Mouse (Mus musculus): ENCODE data around the gene Plekhd1.

Plekhd1 gene

DNA sequence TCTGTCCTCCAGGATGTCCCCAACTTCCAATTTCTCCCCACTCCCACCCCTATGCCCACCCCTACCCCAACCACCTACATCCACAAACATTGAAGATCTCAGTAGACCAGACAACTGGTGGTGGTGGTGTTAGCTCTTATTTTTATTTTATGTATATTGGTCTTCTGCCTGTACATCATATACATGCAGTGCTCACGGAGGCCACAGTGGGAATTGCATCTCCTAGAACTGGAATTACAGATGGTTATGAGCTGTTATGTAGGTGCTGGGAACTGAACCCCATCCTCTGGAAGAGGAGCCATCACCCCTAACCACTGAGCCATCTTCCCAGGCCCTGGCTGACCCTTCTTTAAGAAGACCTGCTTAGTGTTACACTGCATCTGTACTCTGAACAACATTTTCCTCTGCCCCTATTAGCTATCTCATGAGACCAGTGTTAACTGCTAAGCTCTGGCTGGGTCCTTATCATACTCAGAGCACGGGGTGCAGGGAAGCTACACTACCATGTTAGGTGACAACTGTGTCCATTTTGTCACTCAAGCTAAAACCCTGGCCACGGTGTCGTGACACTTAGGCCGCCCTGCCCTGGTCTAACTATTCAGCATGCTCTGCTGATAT, 6.2 kb downstream of the Plekhd1 start:
- DNase-seq (ENCODE audit: low read depth, low spot score): no peak

DNA sequence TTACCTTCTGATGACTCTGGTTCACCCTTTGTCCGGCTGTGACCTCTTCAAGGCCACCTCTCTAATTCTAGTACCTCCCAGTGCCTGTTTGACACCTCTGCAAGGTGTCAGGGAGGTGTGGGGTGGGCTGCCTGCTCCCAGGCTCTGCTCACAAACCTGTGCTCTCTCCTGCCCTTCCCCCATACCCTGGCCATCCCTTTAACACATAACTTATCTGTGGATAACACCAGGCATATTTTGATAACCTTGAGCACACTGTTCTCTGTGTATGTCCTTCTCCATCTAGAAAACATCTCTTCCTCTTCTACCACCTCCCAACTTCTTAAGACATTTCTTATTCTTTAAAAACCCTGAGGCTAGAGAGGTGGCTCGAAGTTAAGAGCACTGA, 6.7 kb downstream of the Plekhd1 start:
- DNase-seq (ENCODE audit: low read depth, low spot score): no peak

DNA sequence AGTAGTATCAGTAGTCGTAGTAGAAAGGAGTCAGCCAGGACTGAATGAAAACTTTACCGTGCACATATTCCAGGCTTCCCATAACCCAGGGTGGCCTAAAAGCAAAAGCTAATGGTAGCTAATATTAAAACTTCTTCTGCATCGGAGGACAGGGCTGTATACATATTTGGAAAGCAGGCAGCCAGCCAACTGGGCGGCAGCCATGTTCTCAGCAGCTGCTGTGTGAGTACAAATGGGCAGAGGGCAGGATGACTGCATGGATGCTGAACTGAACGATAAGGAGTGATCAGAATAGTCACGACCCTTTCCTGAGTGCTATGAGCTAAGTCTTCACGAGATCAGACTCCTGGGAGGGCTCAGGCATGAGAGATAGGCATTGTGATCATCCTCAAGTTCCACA, 8.9 kb downstream of the Plekhd1 start:
- no peak for DNase-seq (ENCODE audit: low read depth, low spot score)

DNA sequence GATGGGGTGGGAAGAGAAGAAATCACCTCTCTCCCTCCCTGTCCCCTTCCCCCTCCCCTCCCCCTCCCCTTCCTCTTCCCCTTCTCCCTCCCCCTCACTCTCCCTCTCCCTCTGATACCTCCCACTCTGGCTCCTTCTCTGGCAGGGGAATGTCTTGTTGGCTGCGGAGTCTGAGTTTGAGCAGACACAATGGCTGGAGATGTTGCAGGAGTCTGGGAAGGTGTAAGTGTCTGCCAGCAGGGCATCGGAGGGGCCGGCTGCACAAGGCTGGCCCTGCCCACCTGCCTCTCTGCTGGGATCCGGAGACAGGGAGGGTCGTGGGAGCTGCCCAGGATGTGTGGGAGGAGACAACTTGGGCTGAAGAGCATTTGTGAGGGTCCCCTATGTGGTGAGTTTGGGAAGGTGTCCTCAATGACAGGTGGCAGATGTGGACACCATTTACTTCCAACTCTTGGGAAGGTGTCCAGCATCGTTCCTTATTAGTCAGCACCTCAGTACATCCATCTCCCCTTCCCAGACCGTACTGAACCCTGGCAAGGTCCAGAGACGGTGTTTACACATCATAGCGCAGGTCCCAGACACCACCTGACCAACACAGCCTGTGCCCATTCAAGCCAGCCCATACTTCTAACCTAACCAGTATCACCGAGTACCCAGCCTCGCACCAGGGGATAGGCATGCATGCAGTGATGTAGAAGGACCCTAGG, 14.0 kb downstream of the Plekhd1 start:
- DNase-seq (ENCODE audit: low read depth, low spot score): no peak

DNA sequence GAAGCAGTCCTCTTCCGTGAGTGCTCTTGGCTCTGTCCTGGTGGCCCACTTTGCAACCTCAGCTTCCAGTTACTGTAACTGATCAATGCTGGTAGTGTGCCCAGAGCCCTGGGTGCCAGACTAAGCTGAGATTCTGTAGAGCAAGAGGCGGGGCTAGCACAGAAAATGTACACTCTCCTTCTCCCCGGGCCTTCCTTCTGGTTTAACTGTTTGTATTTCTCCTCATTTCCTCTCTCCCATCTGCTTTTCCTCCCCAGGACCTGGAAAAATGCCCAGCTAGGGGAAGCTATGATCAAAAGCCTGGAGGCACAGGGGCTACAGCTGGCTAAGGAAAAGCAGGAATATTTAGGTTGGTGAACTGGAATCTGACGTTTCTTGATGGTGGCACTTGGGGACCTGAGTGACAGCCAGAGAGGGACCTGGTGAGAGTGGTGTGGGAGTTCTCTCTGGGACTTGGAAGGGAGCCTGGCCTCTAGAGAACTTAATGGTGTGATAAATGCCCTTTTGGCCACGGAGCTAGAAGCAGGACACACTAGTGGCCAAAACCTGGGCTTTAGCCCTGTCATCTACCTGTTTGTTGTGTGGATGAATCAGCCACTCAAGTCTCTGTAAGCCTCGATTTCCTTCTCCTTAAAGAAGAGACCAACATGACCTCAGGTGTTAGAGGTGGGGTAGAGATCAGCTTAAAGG, 14.7 kb downstream of the Plekhd1 start:
- DNase-seq (ENCODE audit: low read depth, low spot score): no peak

DNA sequence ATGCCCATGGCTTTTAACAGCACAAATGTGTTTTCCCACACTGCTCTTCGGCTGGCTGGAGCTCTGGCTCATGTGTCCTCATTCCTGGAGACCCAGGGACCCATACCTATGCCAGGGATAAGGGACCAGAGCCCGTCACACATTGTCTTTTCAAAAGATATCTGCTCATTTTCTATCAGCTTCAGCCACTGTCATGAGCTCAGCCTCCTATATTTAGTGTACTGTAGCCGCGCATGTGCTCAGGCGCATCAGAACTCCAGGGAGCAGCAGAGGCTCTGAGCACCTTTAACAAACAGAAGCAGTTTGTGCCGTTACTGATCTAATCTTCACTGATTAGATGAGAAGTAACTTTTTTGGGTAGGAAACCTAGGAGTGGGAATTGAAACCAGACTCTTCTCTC, 23.5 kb downstream of the Plekhd1 start:
- no peak for DNase-seq (ENCODE audit: low read depth, low spot score)

DNA sequence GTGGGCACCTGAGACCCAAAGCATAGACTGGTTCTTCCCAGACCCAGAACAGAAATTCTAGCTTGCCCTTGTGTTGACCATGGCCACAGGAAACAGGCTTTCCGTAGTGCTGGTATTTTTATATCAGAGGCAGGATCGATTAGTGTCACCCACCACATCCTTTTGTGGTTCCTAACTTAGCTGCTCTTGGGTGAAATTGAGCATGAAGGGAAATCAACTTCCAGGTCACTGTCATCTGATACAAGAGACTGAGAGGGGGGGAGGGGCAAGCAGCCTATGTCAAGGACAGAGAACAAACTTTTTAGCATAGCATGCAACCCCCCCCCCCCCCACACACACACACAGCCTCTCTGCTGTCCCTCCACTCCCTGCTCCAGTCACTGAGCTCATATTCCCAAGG, 26.8 kb downstream of the Plekhd1 start:
- DNase-seq (ENCODE audit: low read depth, low spot score): peak; percentile 13

DNA sequence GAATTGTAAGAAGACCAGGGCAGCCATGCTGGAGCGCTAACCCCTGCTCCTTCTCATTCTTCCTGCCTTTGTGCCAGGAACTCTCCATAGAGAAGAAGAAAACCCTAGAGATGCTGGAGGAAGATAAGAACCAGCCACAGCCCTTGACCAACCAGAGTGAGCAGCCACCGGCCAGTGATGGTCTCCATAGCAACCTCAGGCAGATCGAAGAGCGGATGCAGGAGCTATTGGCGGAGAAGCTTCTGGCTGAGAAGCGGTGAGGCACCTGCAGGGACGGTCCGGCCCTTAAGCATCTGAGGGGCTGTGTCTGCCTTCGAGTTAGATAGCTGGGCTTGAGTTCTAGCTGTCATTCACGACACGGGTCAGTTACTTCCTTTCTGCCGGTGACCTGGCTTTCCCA, 28.1 kb downstream of the Plekhd1 start:
- no peak for DNase-seq (ENCODE audit: low read depth, low spot score)

DNA sequence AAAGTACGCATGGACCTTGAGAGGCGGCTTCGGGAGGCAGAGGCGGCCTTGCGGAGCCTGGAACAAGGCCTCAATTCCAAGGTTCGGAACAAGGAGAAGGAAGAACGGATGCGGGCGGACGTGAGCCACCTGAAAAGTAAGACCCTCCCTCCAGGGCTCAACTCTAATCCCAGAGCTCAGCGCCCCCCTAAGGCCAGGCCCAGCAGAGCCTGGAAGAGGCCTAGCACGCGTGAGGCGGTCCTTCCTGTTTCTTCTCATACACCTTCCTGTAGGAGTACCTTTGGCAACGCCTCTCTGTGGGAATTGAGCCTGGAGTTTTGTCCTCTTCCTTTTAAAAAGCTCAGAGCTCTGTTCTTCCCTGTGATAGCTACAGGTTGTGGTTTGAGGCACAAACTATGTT, 29.1 kb downstream of the Plekhd1 start:
- no peak for DNase-seq (ENCODE audit: low read depth, low spot score)

DNA sequence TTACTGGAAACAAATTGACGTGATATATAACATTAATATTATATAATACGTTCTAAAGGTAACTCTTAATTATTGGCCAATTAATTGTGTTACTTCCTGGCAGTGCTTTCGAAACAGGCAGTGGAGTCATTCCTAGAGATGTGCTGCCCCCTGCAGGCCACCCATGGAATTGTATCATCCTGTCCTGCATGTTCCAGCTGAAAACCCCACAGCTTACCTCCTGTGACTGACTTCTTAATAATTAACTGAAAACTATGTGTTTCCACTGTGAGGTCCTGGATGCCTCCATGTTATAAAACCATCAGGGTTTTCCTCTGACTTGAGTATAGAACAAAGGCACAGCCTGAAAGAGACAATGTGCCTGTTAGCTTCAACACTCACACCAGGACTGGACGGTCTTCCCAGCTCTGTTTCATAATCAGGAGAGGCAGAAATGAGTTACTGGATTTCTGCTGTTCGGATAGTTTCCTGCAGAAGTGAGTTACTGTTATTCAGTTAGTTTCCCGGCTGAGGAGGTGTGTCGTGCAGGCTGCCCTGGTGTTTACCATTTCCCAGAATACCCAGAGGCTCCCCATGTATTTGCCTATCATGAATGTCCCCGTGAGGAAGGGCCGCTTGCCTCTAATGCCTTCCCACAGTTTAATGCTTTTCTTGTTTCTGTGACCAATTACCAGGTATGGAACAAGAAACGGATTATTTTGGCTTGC, 32.6 kb downstream of the Plekhd1 start:
- DNase-seq (ENCODE audit: low read depth, low spot score): peak; percentile 55

DNA sequence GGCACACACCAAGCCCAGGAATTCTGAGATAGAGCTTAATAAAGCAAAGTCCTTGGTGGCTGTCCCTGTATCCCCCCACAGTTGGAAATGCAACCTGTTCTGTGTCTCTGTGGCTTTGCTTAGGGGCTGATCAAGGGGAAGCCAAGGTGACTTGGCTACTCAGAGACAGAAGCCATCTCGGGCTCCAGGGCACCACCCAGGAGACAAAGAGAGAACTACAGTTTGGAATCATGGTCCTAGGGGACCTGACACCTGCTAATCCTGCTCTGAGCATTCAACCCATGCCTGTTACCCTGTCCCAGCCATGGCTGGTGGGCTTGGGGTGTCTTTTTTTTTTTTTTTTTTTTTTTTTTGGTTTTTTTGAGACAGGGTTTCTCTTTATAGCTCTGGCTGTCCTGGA, 35.8 kb downstream of the Plekhd1 start:
- no peak for DNase-seq (ENCODE audit: low read depth, low spot score)

DNA sequence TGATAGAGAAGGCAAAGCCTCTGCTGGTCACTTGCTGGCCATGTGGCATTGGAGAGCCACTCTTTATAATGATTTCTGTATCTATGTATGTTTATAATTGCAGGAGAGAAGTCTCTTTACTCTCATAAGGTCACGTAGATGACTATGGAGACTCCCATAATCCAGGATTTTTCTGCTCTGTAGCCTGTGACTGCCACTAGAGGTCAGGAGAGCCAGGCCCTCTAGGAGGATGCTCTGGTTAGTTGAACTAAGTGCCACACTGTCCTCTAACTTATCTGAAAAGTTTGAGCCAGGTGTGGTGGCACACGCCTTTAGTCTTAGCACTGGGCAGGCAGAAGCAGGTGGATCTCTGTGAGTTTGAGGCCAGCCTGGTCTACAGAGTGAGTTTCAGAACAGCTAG, 36.4 kb downstream of the Plekhd1 start:
- no peak for DNase-seq (ENCODE audit: low read depth, low spot score)

DNA sequence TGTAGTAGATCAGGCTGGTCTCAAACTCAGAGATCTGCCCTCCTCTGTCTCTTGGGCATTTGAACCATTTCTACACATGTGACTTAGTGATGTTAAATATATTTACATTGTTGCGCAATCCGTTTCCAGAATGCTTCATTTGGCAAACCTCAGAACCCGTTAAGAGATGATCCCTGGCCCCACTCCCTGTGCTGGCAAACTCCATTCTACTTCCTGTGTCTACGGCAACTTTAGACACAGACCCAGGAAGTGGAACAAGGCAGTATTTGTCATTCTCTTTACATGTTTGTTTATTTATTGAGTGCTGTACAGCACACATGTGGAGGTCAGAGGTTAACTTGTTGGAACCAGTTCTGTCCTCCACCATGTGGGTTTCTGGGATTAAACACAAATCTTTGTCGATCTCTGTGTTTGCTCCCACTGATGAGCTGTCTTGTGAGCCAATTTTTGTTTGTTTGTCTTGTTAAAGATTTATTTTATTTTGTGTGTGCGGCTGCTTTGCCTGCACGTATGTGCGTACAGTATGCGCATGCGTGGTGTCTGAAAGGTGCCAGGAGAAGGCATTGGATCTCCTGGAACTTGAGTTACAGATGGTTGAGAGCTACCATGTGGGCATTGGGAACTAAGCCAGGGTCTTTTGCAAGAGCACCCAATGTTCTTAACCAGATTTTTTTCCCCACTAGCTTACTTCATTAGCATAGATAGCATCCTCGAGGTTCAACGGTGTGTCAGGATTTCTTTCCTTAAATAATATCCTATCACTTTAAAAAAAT, 37.6 kb downstream of the Plekhd1 start:
- DNase-seq (ENCODE audit: low read depth, low spot score): no peak

DNA sequence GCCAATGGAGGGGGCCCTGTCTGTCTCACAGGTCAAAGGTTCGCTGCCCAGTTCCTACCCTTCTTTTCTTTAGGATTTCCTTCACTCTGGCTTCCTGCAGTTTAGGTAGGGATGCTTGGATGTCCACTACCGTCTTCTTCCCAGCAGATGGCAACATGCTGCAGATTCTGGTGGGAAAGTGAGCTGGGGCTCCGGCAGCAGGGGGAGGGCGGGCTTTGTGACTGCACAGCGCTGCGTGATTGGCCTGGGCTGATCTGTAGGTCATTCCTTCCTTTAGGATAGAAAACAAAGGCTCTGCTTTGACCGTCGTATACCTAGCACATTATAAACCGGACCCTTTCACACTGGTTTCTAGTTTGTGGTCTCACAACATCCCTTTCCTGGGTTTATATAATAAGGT, 38.2 kb downstream of the Plekhd1 start:
- DNase-seq (ENCODE audit: low read depth, low spot score): no peak

DNA sequence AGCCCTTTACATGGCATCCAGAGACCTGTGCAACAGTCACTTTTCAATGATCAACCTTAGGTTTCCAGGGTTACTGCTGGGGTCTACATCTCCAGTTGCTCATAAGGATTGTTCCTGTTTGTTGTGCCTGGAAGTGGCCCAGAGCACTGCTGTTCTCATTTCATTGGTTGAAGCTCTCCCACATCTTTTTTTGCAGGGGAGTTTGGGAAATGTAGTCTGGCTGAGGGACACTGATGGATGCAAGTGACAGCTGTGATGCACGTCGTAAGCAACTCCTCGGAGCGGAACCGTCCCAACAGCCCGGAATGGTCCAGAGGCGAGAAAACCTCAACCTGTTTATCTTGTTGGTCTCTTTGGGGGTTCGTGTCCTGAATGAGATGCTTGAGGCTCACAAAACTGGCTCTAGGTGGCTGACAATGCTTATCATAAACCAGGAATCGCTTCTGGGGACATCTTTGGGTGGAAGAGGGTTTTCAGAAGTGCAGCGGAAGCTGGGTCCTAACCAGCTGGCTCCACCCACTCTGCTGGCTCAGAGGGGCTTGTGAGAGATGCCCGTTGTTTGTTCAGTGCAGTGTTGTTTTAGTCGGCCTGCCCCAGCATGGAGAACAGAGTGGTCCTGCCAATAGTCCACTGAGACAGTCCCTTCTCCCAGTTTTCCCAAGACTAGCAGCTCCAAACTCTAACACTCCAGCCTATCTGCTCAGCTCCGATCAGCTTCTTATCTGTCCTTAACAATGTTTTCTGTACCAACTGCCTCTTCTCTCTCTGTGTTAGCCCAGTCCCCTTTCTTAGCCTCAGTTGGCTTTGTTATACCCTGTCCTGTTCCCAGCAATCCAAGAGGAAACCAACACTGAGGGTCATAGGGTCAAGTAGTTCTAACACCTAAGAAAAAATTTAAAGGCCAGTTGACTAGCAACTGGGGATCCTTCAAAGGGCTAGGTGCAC, 42.4 kb downstream of the Plekhd1 start:
- DNase-seq (ENCODE audit: low read depth, low spot score): no peak

DNA sequence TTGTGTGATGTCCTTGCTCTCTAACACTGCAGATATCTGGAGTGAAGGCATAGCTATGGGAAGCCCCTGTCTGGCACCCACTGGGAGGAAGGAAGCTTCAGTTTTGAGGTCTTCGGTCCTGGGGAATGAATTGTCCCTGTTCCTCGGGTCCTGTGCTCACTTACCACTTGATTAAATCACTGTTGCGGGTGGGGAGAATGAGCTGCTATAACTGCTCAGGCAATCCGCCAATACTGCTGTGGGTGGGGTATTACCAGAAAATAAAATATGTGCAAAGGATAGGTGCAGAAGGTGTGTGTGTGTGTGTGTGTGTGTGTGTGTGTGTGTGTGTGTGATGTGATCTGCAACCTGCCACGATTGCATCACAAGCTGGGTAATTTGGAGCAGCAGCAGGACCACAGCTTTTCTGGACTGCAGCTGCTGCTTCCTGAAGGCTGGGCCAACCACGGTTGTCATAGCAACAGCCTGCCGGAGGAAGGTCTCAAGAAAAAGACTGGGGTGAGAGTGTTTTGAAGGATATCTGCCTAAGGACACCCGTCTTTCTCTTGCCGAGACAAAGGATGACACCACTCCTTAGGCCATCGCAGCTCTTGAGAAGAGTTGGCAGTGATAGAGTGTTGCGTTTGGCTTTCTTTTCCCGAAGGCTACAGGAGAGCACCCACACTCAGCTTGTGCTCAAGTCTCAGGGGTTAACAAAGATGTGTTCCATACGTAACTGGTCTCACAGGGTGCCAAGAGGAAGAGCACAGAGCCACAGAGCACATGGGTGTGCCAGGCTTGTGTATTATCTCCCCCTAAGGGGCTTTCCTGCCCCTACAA, 44.3 kb downstream of the Plekhd1 start:
- peak; percentile 21 for DNase-seq (ENCODE audit: low read depth, low spot score)

DNA sequence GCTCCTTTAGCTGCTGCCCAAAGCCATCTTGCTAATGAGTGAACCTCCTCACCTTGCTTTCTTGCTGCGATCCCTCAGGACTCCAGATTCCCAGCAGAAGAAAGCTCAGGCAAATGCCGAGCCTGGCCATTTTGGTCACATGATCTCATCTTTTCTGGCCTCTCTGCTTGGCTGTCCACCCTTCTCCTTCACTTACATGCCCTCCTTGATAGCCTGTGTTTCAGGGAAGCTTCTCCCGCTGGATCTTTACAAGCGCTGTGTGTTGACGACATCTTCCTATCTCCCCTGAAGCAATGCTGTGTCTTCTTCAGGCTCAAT, 44.9 kb downstream of the Plekhd1 start:
- no peak for DNase-seq (ENCODE audit: low read depth, low spot score)

DNA sequence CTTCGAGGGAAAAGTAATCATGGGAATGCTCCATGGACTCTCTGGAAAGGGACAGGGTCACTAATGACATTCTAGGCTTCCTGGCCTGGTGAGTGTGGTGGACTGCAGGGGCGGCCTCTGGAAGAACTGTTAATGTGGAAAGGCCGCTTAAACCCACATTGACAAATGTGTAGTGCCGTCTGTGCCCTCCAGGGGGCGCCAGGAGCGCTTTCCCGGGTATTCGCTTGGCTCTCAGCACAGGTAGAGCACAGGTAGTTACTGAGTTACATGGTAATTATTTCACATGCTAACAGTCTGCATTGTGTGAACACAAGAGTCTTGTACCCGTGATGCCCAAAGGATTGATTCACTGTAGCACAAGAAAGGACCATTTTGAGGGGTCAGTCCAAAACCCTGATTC, 47.1 kb downstream of the Plekhd1 start:
- peak; percentile 26 for DNase-seq (ENCODE audit: low read depth, low spot score)

DNA sequence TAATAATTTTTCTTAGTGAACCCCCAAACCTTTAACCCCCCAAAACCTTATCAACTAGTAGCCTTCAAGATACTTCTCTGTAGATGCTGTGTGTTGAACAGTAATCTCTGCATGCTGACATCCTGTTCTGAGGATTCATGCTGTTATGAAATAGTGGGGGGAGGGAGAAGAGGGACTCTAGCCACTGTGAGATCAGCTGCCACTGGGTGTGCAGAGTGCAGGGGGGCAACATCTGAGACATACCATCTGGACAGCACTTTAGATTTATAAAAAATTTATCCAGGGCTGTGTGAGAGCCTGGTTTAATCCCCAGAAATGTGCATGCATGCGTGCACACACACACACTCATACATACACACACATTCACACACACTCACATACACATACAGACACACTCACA, 52.2 kb downstream of the Plekhd1 start:
- DNase-seq (ENCODE audit: low read depth, low spot score): no peak

Measured in CD4-positive helper T cell, adult 2 months (primary cell).